Mouse (Mus musculus) hindbrain, embryonic 13.5 days (tissue): ENCODE measurements at regions not wholly inside any gene's neighbourhood (a gene's known extent, or its start where the extent isn't known, plus 50 kb on each side); places are given as distances from the start of the nearest gene placed in this dataset.
A peak's percentile ranks its signal among the peaks of the same experiment; 100 is the strongest.

Experiments
- ATAC-seq: fragments of 200-750 bp; cut with Nextera tagmentation; 2 replicates; pipeline ENCODE4 v1.8.0; 2017; ENCODE audit warnings: moderate TSS enrichment; ENCODE audit not compliant: low FRiP score
- H3K27ac ChIP-seq: fragments of 300-500 bp; sonication (generic); 2 replicates; pipeline ENCODE4 v1.5.1; 2015; ENCODE audit warnings: inconsistent platforms, mild to moderate bottlenecking, moderate library complexity
- H3K27me3 ChIP-seq: fragments of 300-500 bp; sonication (generic); 2 replicates; pipeline ENCODE4 v1.6.1; 2015; ENCODE audit warnings: mild to moderate bottlenecking, inconsistent platforms
- H3K36me3 ChIP-seq: fragments of 300-500 bp; sonication (generic); 2 replicates; pipeline ENCODE4 v1.6.1; 2015; ENCODE audit warnings: mild to moderate bottlenecking, inconsistent platforms
- H3K4me1 ChIP-seq: fragments of 300-500 bp; sonication (generic); replicated peaks from 2 replicates; pipeline ENCODE4 v1.6.1; 2015; ENCODE audit warnings: inconsistent platforms
- H3K4me2 ChIP-seq: fragments of 300-500 bp; sonication (generic); 2 replicates; pipeline ENCODE4 v1.6.1; 2015; ENCODE audit warnings: inconsistent platforms, mild to moderate bottlenecking, moderate library complexity
- H3K4me3 ChIP-seq: fragments of 300-500 bp; sonication (generic); 2 replicates; pipeline ENCODE4 v1.5.1; 2015; ENCODE audit warnings: mild to moderate bottlenecking, inconsistent platforms
- H3K9ac ChIP-seq: fragments of 300-500 bp; sonication (generic); 2 replicates; pipeline ENCODE4 v1.6.1; 2015; ENCODE audit warnings: mild to moderate bottlenecking, inconsistent platforms
- H3K9me3 ChIP-seq: fragments of 300-500 bp; sonication (generic); 2 replicates; pipeline ENCODE4 v1.6.1; 2016; ENCODE audit warnings: inconsistent platforms
- WGBS: fragments of 180-500 bp; shearing (Covaris S2); methylation state at CpG from one replicate; pipeline ENCODE4 v1.1.7; 2015; 5-methylcytosine and 5-hydroxymethylcytosine counted together

- Histone ChIP-seq H3K4me1 (no peaks in the 10 kb centered on the region), H3K27me3 (no peaks in the 10 kb centered on the region), H3K4me2 (no peak overlapping the region), H3K9me3 (no peaks in the 10 kb centered on the region), H3K27ac (no peak overlapping the region), H3K36me3 (no peaks in the 10 kb centered on the region), H3K4me3 (no peak overlapping the region), H3K9ac (no peak overlapping the region)
- ATAC-seq: no peak
Measured at GRCm38 (mm10) chr14:107860895-107861294, 1053.1 kb downstream of the Slitrk1 start.

GRCm38 (mm10) chr14:107849688-107850087 is 1064.3 kb downstream of the Slitrk1 start:
- Histone ChIP-seq H3K36me3 (no peaks in the 10 kb centered on the region), H3K9ac (no peak overlapping the region), H3K9me3 (no peaks in the 10 kb centered on the region), H3K4me1 (no peaks in the 10 kb centered on the region), H3K27me3 (no peaks in the 10 kb centered on the region), H3K27ac (no peak overlapping the region), H3K4me3 (no peak overlapping the region), H3K4me2 (no peak overlapping the region)
- ATAC-seq: peak; percentile 49; the same call in 1 of the 2 replicates
- 67% methylated on average over 7 of the region's 7 CpGs for WGBS

- ATAC-seq: no peak
- no peak overlapping the region for H3K27ac ChIP-seq
- no peaks in the 10 kb centered on the region for H3K27me3 ChIP-seq
- H3K9me3 ChIP-seq: no peaks in the 10 kb centered on the region
- WGBS: 52% methylated on average over 3 of the region's 3 CpGs
- H3K9ac ChIP-seq: no peak overlapping the region
- H3K4me2 ChIP-seq: no peak overlapping the region
- no peaks in the 10 kb centered on the region for H3K4me1 ChIP-seq
- no peaks in the 10 kb centered on the region for H3K36me3 ChIP-seq
- H3K4me3 ChIP-seq: no peak overlapping the region
Measured at GRCm38 (mm10) chr14:107845289-107846215, 1068.4 kb downstream of the Slitrk1 start.

GRCm38 (mm10) chr14:107844533-107844932 is 1069.4 kb downstream of the Slitrk1 start:
- Histone ChIP-seq H3K27ac (no peak overlapping the region), H3K9ac (no peak overlapping the region), H3K4me1 (no peaks in the 10 kb centered on the region), H3K27me3 (no peaks in the 10 kb centered on the region), H3K4me3 (no peak overlapping the region), H3K4me2 (no peak overlapping the region), H3K36me3 (no peaks in the 10 kb centered on the region), H3K9me3 (no peaks in the 10 kb centered on the region)
- 91% methylated on average over 2 of the region's 2 CpGs for WGBS
- no peak for ATAC-seq

- no peaks in the 10 kb centered on the region for H3K27me3 ChIP-seq
- H3K9me3 ChIP-seq: no peaks in the 10 kb centered on the region
- no peak overlapping the region for H3K4me2 ChIP-seq
- WGBS: 97% methylated on average over 1 of the region's 1 CpGs
- H3K4me3 ChIP-seq: no peak overlapping the region
- H3K27ac ChIP-seq: no peak overlapping the region
- no peak for ATAC-seq
- no peak overlapping the region for H3K9ac ChIP-seq
- H3K36me3 ChIP-seq: no peaks in the 10 kb centered on the region
- H3K4me1 ChIP-seq: no peaks in the 10 kb centered on the region
Measured at GRCm38 (mm10) chr14:107832976-107833375, 1081.0 kb downstream of the Slitrk1 start.

GRCm38 (mm10) chr14:107785242-107785641 is 1128.7 kb downstream of the Slitrk1 start:
- no peaks in the 10 kb centered on the region for H3K27me3 ChIP-seq
- no peak overlapping the region for H3K9ac ChIP-seq
- no peak overlapping the region for H3K4me2 ChIP-seq
- no peaks in the 10 kb centered on the region for H3K4me1 ChIP-seq
- H3K36me3 ChIP-seq: no peaks in the 10 kb centered on the region
- no peak overlapping the region for H3K4me3 ChIP-seq
- 83% methylated on average over 1 of the region's 1 CpGs for WGBS
- no peak for ATAC-seq
- no peaks in the 10 kb centered on the region for H3K9me3 ChIP-seq
- no peak overlapping the region for H3K27ac ChIP-seq
